Mouse (Mus musculus) heart, adult 2 months (tissue): ENCODE results near the gene Trim63. TPM values are rescaled to one million over a fixed set of nuclear protein-coding genes. Genes with fewer than 3 reads are reported as not detected.

ENCODE experiments used
- DNase-seq, 2 experiments: peaks; one replicate each; pipeline ENCODE4 v3.0.0; 2021
- H3K27ac ChIP-seq: fragments of 200-600 bp; 2 replicates; pipeline ENCODE4 v1.8.1; 2022
- H3K27me3 ChIP-seq: fragments of 200-500 bp; 2 replicates; pipeline ENCODE4 v1.6.1; 2012; ENCODE audit warnings: mild to moderate bottlenecking, low read length, inconsistent platforms, mixed read lengths; ENCODE audit not compliant: control insufficient read depth, insufficient read depth
- H3K36me3 ChIP-seq: fragments of 200-500 bp; 2 replicates; pipeline ENCODE4 v1.6.1; 2012; ENCODE audit warnings: low read length, inconsistent platforms; ENCODE audit not compliant: control insufficient read depth, insufficient read depth
- H3K4me1 ChIP-seq: fragments of 200-500 bp; 2 replicates; pipeline ENCODE4 v1.6.1; 2011; ENCODE audit warnings: low read length; ENCODE audit not compliant: control insufficient read depth, insufficient read depth
- H3K4me3 ChIP-seq: fragments of 200-600 bp; 2 replicates; pipeline ENCODE4 v1.8.1; 2022
- H3K79me2 ChIP-seq: fragments of 200-500 bp; replicated peaks from 2 replicates; pipeline ENCODE4 v1.6.1; 2012; ENCODE audit warnings: mild to moderate bottlenecking, inconsistent platforms, low read length, moderate library complexity, mixed read lengths; ENCODE audit not compliant: control insufficient read depth, insufficient read depth
- H3K9ac ChIP-seq: fragments of 200-500 bp; 2 replicates; pipeline ENCODE4 v1.6.1; 2012; ENCODE audit warnings: low read depth, mild to moderate bottlenecking, control low read depth, inconsistent platforms, low read length, mixed read lengths
- CTCF ChIP-seq: fragments of 200-600 bp; IDR thresholded peaks from 2 replicates; pipeline ENCODE4 v1.8.1; 2022; ENCODE audit warnings: antibody characterized with exemption, mild to moderate bottlenecking, moderate library complexity
- EP300 ChIP-seq: fragments of 200-500 bp; IDR thresholded peaks from 2 replicates; pipeline ENCODE4 v1.6.1; 2011; ENCODE audit warnings: low read depth, low read length, control low read depth; ENCODE audit not compliant: insufficient read depth
- POLR2A ChIP-seq: fragments of 200-500 bp; IDR thresholded peaks from 2 replicates; pipeline ENCODE4 v1.6.1; 2011; ENCODE audit warnings: mild to moderate bottlenecking, low read depth, low read length, control low read depth; ENCODE audit not compliant: insufficient read depth
- WGBS: fragments of 180-500 bp; shearing (Covaris S2); methylation state at CpG from one replicate; pipeline ENCODE4 v1.1.7; 2018; 5-methylcytosine and 5-hydroxymethylcytosine counted together
- intact Hi-C: fragments of 180-260 bp; cut with DNase I; formaldehyde crosslinking; loops from one replicate; pipeline ENCODE4 v1.15.1; 2025
- polyA plus RNA-seq: library from polyadenylated mRNA; depleted of rRNA; stranded (reverse); fragments of >200 nt; gene quantifications from 2 replicates; pipeline ENCODE4 v1.2.3, GENCODE M21; 2012; rRNA removed
- total RNA-seq, 2 experiments: library from RNA; stranded (reverse); gene quantifications; 2 replicates each; pipeline ENCODE4 v1.2.3; 2021

The Trim63 gene
- total and polyA plus RNA-seq, 3 experiments, result 142 to 210 (median 209) TPM

GRCm38 (mm10) chr4:134372294-134372747 lies 57.4 kb downstream of the Trim63 start:
- DNase-seq, result peak; percentile 79 to 83
- Histone ChIP-seq H3K4me3 (peak overlapping the region; percentile 58), H3K27ac (peak overlapping the region; percentile 65), H3K79me2 (no peaks in the 10 kb centered on the region), H3K36me3 (no peaks in the 10 kb centered on the region), H3K4me1 (0 out of 2 replicates have a peak, but pooled peaks cover 1% of the 10 kb centered on the region), H3K9ac (peak overlapping the region; percentile 61), H3K27me3 (peaks cover 4% of the 10 kb centered on the region)
- under 1% methylated on average over 16 of the region's 16 CpGs for WGBS
- peak; percentile 85 for TF ChIP-seq POLR2A
- TF ChIP-seq CTCF, result no peak
- TF ChIP-seq EP300, result no peak
- intact Hi-C loops, result loop anchor here (5.0 kb wide), 1 partner anchor 95 kb away; no protein-coding TSS in a partner anchor

GRCm38 (mm10) chr4:134373295-134373694 lies 58.4 kb downstream of the Trim63 start:
- 79% methylated on average over 8 of the region's 8 CpGs for WGBS
- no peak for DNase-seq

GRCm38 (mm10) chr4:134374306-134374705 lies 59.4 kb downstream of the Trim63 start:
- H3K36me3 ChIP-seq, result no peaks in the 10 kb centered on the region
- DNase-seq, result no peak
- intact Hi-C loops, result loop anchor here (5.0 kb wide), 1 partner anchor 97 kb away; no protein-coding TSS in a partner anchor
- H3K27ac ChIP-seq, result no peak overlapping the region
- no peak overlapping the region for H3K9ac ChIP-seq
- H3K4me1 ChIP-seq, result 0 out of 2 replicates have a peak, but pooled peaks cover 1% of the 10 kb centered on the region
- H3K27me3 ChIP-seq, result peaks cover 4% of the 10 kb centered on the region
- H3K79me2 ChIP-seq, result no peaks in the 10 kb centered on the region
- TF ChIP-seq EP300 (no peak), CTCF (no peak), POLR2A (no peak)
- WGBS, result 41% methylated on average over 1 of the region's 1 CpGs
- H3K4me3 ChIP-seq, result no peak overlapping the region

More at GRCm38 (mm10) chr4:134373295-134373694, 58.4 kb downstream of the Trim63 start:
- Histone ChIP-seq H3K79me2 (no peaks in the 10 kb centered on the region), H3K9ac (no peak overlapping the region), H3K4me3 (no peak overlapping the region), H3K27me3 (peaks cover 4% of the 10 kb centered on the region), H3K36me3 (no peaks in the 10 kb centered on the region), H3K27ac (no peak overlapping the region), H3K4me1 (0 out of 2 replicates have a peak, but pooled peaks cover 1% of the 10 kb centered on the region)
- intact Hi-C loops, result loop anchor here (5.0 kb wide), 1 partner anchor 96 kb away; no protein-coding TSS in a partner anchor
- TF ChIP-seq POLR2A (no peak), CTCF (no peak), EP300 (no peak)

- no peak for TF ChIP-seq POLR2A
- no peak overlapping the region for H3K9ac ChIP-seq
- DNase-seq, result no peak
- H3K79me2 ChIP-seq, result no peaks in the 10 kb centered on the region
- no peak overlapping the region for H3K4me3 ChIP-seq
- H3K4me1 ChIP-seq, result no peaks in the 10 kb centered on the region
- H3K27me3 ChIP-seq, result no peaks in the 10 kb centered on the region
- no peak overlapping the region for H3K27ac ChIP-seq
- WGBS, result 52% methylated on average over 10 of the region's 10 CpGs
- intact Hi-C loops, result no loop called here
- no peaks in the 10 kb centered on the region for H3K36me3 ChIP-seq
These were observed 63.2 kb downstream of the Trim63 start for GRCm38 (mm10) chr4:134378089-134378615.

Other genes with a start within 250 kb of the Trim63 start
- 1 to 10 TPM; 4.1 to 5.8 TPM for gene Cd52, start 220.0 kb upstream of the Trim63 start, total RNA-seq
- 9.0 and 19.2 TPM in 2 replicates for gene Cd52, start 220.0 kb upstream of the Trim63 start, polyA plus RNA-seq
- 1 to 10 TPM; 1.6 to 2.1 TPM for gene Ubxn11, start 212.6 kb upstream of the Trim63 start, total RNA-seq
- gene Ubxn11, start 212.6 kb upstream of the Trim63 start, polyA plus RNA-seq, result 3.3 and 6.9 TPM in 2 replicates
- gene Sh3bgrl3, start 186.3 kb upstream of the Trim63 start, total RNA-seq, result 10 to 100 TPM; 34.3 to 45.7 TPM
- gene Sh3bgrl3, start 186.3 kb upstream of the Trim63 start, polyA plus RNA-seq, result 98.9 and 139 TPM in 2 replicates
- 10 to 100 TPM; 54.4 to 63.2 TPM for gene Cep85, start 128.0 kb upstream of the Trim63 start, total RNA-seq
- 52.2 and 73.7 TPM in 2 replicates for gene Cep85, start 128.0 kb upstream of the Trim63 start, polyA plus RNA-seq
- gene Gm7534, start 112.1 kb upstream of the Trim63 start, total RNA-seq, result not detected
- gene Gm7534, start 112.1 kb upstream of the Trim63 start, polyA plus RNA-seq, result not detected in 2 replicates
- not detected for gene Catsper4, start 87.7 kb upstream of the Trim63 start, total RNA-seq
- not detected in 2 replicates for gene Catsper4, start 87.7 kb upstream of the Trim63 start, polyA plus RNA-seq
- 1 to 10 TPM; 4.1 to 6.7 TPM for gene Cnksr1, start 76.7 kb upstream of the Trim63 start, total RNA-seq
- gene Cnksr1, start 76.7 kb upstream of the Trim63 start, polyA plus RNA-seq, result 3.3 and 4.4 TPM in 2 replicates
- gene E130218I03Rik, start 71.5 kb upstream of the Trim63 start, total RNA-seq, result not detected
- gene E130218I03Rik, start 71.5 kb upstream of the Trim63 start, polyA plus RNA-seq, result not detected in 2 replicates
- 1 to 10 TPM; 3.3 to 4.3 TPM for gene Zfp593, start 69.5 kb upstream of the Trim63 start, total RNA-seq
- gene Zfp593, start 69.5 kb upstream of the Trim63 start, polyA plus RNA-seq, result 2.8 and 2.9 TPM in 2 replicates
- gene Gm30191, start 68.2 kb upstream of the Trim63 start, total RNA-seq, result not detected
- gene Gm30191, start 68.2 kb upstream of the Trim63 start, polyA plus RNA-seq, result not detected in 2 replicates
- 1 to 10 TPM; 5.2 to 5.7 TPM for gene Grrp1, start 61.0 kb upstream of the Trim63 start, total RNA-seq
- gene Grrp1, start 61.0 kb upstream of the Trim63 start, polyA plus RNA-seq, result 10.0 and 11.0 TPM in 2 replicates
- gene Pdik1l, start 27.2 kb upstream of the Trim63 start, total RNA-seq, result 1 to 10 TPM; 5.3 to 7.6 TPM
- gene Pdik1l, start 27.2 kb upstream of the Trim63 start, polyA plus RNA-seq, result 1.00 and 4.0 TPM in 2 replicates
- gene Slc30a2, start 28.1 kb downstream of the Trim63 start, total RNA-seq, result under 1 TPM; 0.45 to 0.65 TPM
- 0.12 and 0.35 TPM in 2 replicates for gene Slc30a2, start 28.1 kb downstream of the Trim63 start, polyA plus RNA-seq
- gene Extl1, start 68.7 kb downstream of the Trim63 start, total RNA-seq, result 10 to 100 TPM; 18.0 to 19.6 TPM
- gene Extl1, start 68.7 kb downstream of the Trim63 start, polyA plus RNA-seq, result 23.7 and 24.4 TPM in 2 replicates
- gene Pafah2, start 81.2 kb downstream of the Trim63 start, total RNA-seq, result 10 to 100 TPM in 1 of 2 experiments, 1 to 10 TPM in 1; 6.4 to 11.0 TPM
- 11.7 and 17.8 TPM in 2 replicates for gene Pafah2, start 81.2 kb downstream of the Trim63 start, polyA plus RNA-seq
- gene Stmn1, start 153.2 kb downstream of the Trim63 start, total RNA-seq, result 10 to 100 TPM; 20.1 to 23.0 TPM
- 7.2 and 10.9 TPM in 2 replicates for gene Stmn1, start 153.2 kb downstream of the Trim63 start, polyA plus RNA-seq
- 10 to 100 TPM; 13.4 to 16.7 TPM for gene Paqr7, start 181.6 kb downstream of the Trim63 start, total RNA-seq
- gene Paqr7, start 181.6 kb downstream of the Trim63 start, polyA plus RNA-seq, result 22.6 and 37.2 TPM in 2 replicates
- under 1 TPM; 0.18 TPM for gene Aunip, start 195.9 kb downstream of the Trim63 start, total RNA-seq
- not detected in 2 replicates for gene Aunip, start 195.9 kb downstream of the Trim63 start, polyA plus RNA-seq
- 100 to 1,000 TPM; 170 to 191 TPM for gene Mtfr1l, start 220.3 kb downstream of the Trim63 start, total RNA-seq
- gene Mtfr1l, start 220.3 kb downstream of the Trim63 start, polyA plus RNA-seq, result 196 and 278 TPM in 2 replicates
- 10 to 100 TPM; 18.6 to 19.9 TPM for gene Selenon, start 237.0 kb downstream of the Trim63 start, total RNA-seq
- 22.5 and 23.6 TPM in 2 replicates for gene Selenon, start 237.0 kb downstream of the Trim63 start, polyA plus RNA-seq